Mouse (Mus musculus): ENCODE measurements around the gene Slit3. TPM values are rescaled to one million over a fixed set of nuclear protein-coding genes. Genes with fewer than 3 reads are reported as not detected.

The Slit3 gene
- polyA plus RNA-seq, 1 experiment from 2014 or later, result 25.9 TPM

DNA sequence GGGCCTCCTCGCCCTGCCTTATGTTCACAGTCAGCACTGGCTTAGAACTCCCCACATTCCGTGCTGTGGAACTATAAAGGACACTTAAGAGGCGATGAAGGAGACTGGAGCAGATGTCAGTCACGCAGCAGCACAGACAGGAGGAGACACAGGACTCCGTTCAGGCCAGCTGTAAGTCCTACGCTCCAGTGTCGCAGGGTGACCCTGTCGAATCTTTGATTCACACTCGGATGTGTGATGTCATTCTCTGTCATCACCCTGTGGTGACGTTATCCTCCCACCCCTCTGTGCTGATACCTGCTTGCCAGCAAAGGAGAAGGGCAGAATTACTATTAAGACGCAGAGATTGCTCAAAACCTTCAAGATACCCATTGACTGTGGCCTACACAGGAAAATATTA, 448.9 kb downstream of the Slit3 start:
- no peak overlapping the region for H3K9ac ChIP-seq
- H3K4me1 ChIP-seq (replicated peaks), result peaks cover 29% of the 10 kb centered on the region
- H3K9me3 ChIP-seq, result no peaks in the 10 kb centered on the region
- no peak overlapping the region for H3K27ac ChIP-seq
- peaks cover 9% of the 10 kb centered on the region; the same call in 1 of the 2 replicates for H3K27me3 ChIP-seq
- no peaks in the 10 kb centered on the region for H3K36me3 ChIP-seq
- 89% methylated on average over 11 of the region's 11 CpGs for WGBS
- ATAC-seq (ENCODE audit: low FRiP score), result no peak
- H3K4me2 ChIP-seq, result no peak overlapping the region
- H3K4me3 ChIP-seq, result no peak overlapping the region

DNA sequence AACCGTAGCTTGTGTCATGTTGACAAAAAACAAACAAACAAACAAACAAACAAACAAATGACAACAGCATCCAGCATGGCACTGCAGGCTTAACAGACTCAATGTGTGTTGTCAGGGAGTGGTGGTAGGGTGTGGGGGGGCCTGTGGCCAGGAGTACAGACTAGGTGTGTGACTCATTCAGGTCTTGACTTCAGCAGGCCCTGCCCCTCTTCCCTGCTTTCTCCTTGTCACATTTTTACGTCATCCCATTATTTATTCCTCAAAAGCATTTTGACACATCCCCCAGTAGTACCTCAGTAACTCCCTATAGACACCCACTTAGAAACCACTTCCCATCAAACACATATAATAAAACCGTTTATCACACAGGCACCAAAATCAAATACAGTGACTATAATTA, 450.9 kb downstream of the Slit3 start:
- Histone ChIP-seq H3K27me3 (peaks cover 9% of the 10 kb centered on the region; the same call in 1 of the 2 replicates), H3K4me2 (no peak overlapping the region), H3K9ac (no peak overlapping the region), H3K36me3 (no peaks in the 10 kb centered on the region), H3K4me3 (no peak overlapping the region), H3K27ac (no peak overlapping the region), H3K4me1 (replicated peaks) (peaks cover 33% of the 10 kb centered on the region), H3K9me3 (no peaks in the 10 kb centered on the region)
- ATAC-seq (ENCODE audit: low FRiP score), result no peak
- WGBS, result 75% methylated on average over 3 of the region's 3 CpGs

DNA sequence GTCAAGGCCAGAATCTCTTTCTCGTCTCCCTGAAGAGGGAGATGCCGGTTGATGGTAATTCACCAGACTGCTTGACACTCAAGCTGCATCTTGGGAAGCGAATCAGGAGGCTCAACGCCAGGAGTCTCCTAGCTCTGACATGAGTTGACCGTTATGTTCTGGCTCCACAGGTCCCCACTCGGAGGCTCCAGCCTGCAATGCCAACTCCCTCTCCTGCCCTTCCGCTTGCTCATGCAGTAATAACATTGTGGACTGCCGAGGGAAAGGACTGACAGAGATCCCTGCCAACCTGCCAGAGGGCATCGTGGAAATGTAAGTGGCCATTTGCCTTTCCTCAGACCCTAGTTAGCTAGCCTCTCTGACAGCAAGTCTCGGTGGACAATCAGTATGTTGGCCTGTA, 457.8 kb downstream of the Slit3 start:
- Histone ChIP-seq H3K9me3 (no peaks in the 10 kb centered on the region), H3K4me2 (no peak overlapping the region), H3K27me3 (no peaks in the 10 kb centered on the region), H3K4me1 (replicated peaks) (peaks cover 26% of the 10 kb centered on the region), H3K4me3 (no peak overlapping the region), H3K27ac (no peak overlapping the region), H3K36me3 (peaks cover 6% of the 10 kb centered on the region; the same call in 1 of the 2 replicates), H3K9ac (no peak overlapping the region)
- 88% methylated on average over 10 of the region's 10 CpGs for WGBS
- ATAC-seq (ENCODE audit: low FRiP score), result no peak

- H3K36me3 ChIP-seq, result peaks cover 6% of the 10 kb centered on the region; the same call in 1 of the 2 replicates
- H3K9me3 ChIP-seq, result no peaks in the 10 kb centered on the region
- H3K9ac ChIP-seq, result no peak overlapping the region
- WGBS, result 89% methylated on average over 5 of the region's 5 CpGs
- no peak overlapping the region for H3K27ac ChIP-seq
- ATAC-seq (ENCODE audit: low FRiP score), result no peak
- H3K27me3 ChIP-seq, result no peaks in the 10 kb centered on the region
- H3K4me3 ChIP-seq, result no peak overlapping the region
- peaks cover 28% of the 10 kb centered on the region for H3K4me1 ChIP-seq (replicated peaks)
- no peak overlapping the region for H3K4me2 ChIP-seq
Observed at GRCm38 (mm10) chr11:35582591-35582990, 461.6 kb downstream of the Slit3 start.

DNA sequence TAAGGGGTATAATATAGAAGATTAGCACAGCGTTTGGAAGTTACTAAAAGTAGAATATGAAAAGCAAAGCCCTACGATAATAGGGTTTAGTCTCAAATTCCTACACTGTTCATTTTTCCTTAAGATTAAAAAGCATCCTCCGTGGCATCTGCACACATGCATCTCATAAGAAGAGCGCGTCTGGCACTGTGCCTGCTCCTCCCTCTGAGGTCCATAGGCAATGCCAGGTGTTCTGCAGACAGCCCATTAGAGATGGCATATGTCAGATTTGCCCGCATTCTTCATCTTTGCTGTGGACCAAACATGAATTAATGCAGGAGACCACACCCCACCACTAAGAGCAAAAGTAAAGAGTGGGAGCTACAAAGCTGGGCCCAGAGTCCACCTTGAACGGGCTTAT, 462.6 kb downstream of the Slit3 start:
- Histone ChIP-seq H3K9ac (no peak overlapping the region), H3K36me3 (peaks cover 6% of the 10 kb centered on the region; the same call in 1 of the 2 replicates), H3K4me2 (no peak overlapping the region), H3K4me3 (no peak overlapping the region), H3K27ac (no peak overlapping the region), H3K4me1 (replicated peaks) (peaks cover 38% of the 10 kb centered on the region), H3K9me3 (no peaks in the 10 kb centered on the region), H3K27me3 (no peaks in the 10 kb centered on the region)
- 88% methylated on average over 7 of the region's 7 CpGs for WGBS
- no peak for ATAC-seq (ENCODE audit: low FRiP score)

DNA sequence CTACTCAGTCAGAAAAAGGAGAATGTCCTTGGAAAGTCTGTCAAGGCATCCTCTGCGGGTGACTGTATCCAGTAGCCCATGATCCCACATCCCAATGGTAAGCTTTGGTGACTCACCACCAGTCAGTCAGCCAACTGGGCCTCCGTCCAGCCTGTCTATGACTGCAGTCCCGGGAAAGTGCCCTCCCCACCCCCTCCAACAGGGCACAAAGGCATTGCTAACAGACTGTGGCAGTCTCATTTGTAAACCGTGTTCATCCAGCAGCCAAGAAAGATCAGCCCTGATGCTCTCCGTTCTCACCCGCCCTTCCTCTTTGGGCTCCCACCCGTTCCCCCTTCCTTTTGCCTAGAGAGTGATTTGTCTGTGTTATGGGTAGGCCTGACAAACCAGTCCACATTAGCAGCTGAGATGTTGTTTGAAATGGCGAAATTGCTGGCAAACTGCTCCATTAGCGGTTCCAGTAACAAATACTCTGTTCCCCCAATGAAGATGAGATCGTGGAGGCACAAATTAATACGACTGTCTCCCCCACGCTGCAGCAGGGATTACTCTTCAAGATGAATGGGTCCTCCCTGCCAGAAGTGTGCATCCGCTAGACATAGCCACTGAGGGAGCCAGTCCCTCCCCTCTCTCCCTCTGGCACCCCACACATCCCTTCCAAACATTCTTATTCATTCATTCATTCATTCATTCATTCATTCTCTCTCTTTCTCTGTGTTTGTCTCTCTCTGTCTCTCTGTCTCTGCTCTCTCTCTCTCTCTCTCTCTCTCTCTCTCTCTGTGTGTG, 466.3 kb downstream of the Slit3 start:
- Histone ChIP-seq H3K4me1 (replicated peaks) (peaks cover 38% of the 10 kb centered on the region), H3K36me3 (no peaks in the 10 kb centered on the region; the same call in 1 of the 2 replicates), H3K27ac (peak overlapping the region; percentile 82), H3K4me3 (no peak overlapping the region), H3K9me3 (no peaks in the 10 kb centered on the region), H3K27me3 (no peaks in the 10 kb centered on the region), H3K9ac (no peak overlapping the region), H3K4me2 (0 out of 2 replicates have a peak overlapping the region, but pooled peaks have one; percentile 1)
- peak; percentile 88 for ATAC-seq (ENCODE audit: low FRiP score)
- 41% methylated on average over 13 of the region's 13 CpGs for WGBS

DNA sequence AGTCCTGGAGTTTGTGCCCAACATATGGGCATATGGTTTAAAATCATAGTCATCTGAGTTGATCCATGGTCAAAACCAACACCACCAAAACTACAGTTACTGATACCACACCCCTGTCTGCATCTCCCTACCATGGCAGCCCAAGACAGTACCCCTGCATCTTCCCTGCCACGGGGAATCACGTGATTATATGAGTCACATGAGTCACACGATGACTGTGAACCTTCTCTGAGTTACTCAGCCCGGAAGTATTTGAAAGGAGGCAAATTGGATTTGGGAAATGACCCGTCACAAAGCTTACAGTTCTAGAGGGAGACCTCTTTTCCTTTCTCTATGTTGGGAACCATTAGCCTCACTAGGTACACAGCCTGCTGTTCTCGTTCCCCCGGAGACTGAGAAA, 468.9 kb downstream of the Slit3 start:
- H3K27me3 ChIP-seq, result no peaks in the 10 kb centered on the region
- no peak overlapping the region for H3K4me2 ChIP-seq
- WGBS, result 82% methylated on average over 7 of the region's 7 CpGs
- H3K27ac ChIP-seq, result no peak overlapping the region
- H3K36me3 ChIP-seq, result no peaks in the 10 kb centered on the region
- ATAC-seq (ENCODE audit: low FRiP score), result no peak
- H3K4me1 ChIP-seq (replicated peaks), result peaks cover 48% of the 10 kb centered on the region
- H3K9me3 ChIP-seq, result no peaks in the 10 kb centered on the region
- no peak overlapping the region for H3K4me3 ChIP-seq
- no peak overlapping the region for H3K9ac ChIP-seq

GRCm38 (mm10) chr11:35593146-35594034, 472.4 kb downstream of the Slit3 start:
- Histone ChIP-seq H3K9ac (no peak overlapping the region), H3K4me3 (no peak overlapping the region), H3K27ac (0 out of 2 replicates have a peak overlapping the region, but pooled peaks have one; percentile 14), H3K4me1 (replicated peaks) (peaks cover 50% of the 10 kb centered on the region), H3K4me2 (no peak overlapping the region), H3K9me3 (no peaks in the 10 kb centered on the region), H3K36me3 (no peaks in the 10 kb centered on the region), H3K27me3 (no peaks in the 10 kb centered on the region)
- ATAC-seq (ENCODE audit: low FRiP score), result no peak
- whole genome bisulfite sequencing, result 65% methylated on average over 14 of the region's 14 CpGs

GRCm38 (mm10) chr11:35596064-35596463, 475.0 kb downstream of the Slit3 start:
- Histone ChIP-seq H3K4me3 (no peak overlapping the region), H3K27ac (peak overlapping the region; percentile 56), H3K9me3 (no peaks in the 10 kb centered on the region), H3K4me2 (no peak overlapping the region), H3K9ac (no peak overlapping the region), H3K27me3 (no peaks in the 10 kb centered on the region), H3K36me3 (no peaks in the 10 kb centered on the region), H3K4me1 (replicated peaks) (peaks cover 61% of the 10 kb centered on the region)
- ATAC-seq (ENCODE audit: low FRiP score), result no peak

- Histone ChIP-seq H3K4me3 (no peak overlapping the region), H3K4me1 (replicated peaks) (peaks cover 79% of the 10 kb centered on the region), H3K9ac (no peak overlapping the region), H3K4me2 (no peak overlapping the region), H3K9me3 (no peaks in the 10 kb centered on the region), H3K36me3 (no peaks in the 10 kb centered on the region), H3K27me3 (no peaks in the 10 kb centered on the region), H3K27ac (0 out of 2 replicates have a peak overlapping the region, but pooled peaks have one; percentile 55)
- 52% methylated on average over 6 of the region's 6 CpGs for WGBS
- ATAC-seq (ENCODE audit: low FRiP score), result no peak
Observed at GRCm38 (mm10) chr11:35597882-35598281, 476.9 kb downstream of the Slit3 start.

GRCm38 (mm10) chr11:35598732-35599131, 477.7 kb downstream of the Slit3 start:
- no peaks in the 10 kb centered on the region for H3K27me3 ChIP-seq
- 24% methylated on average over 7 of the region's 7 CpGs for WGBS

GRCm38 (mm10) chr11:35601652-35602240, 480.7 kb downstream of the Slit3 start:
- Histone ChIP-seq H3K4me1 (replicated peaks) (peaks cover 57% of the 10 kb centered on the region), H3K27me3 (no peaks in the 10 kb centered on the region), H3K27ac (peak overlapping the region; percentile 36), H3K36me3 (no peaks in the 10 kb centered on the region), H3K9ac (no peak overlapping the region), H3K9me3 (no peaks in the 10 kb centered on the region), H3K4me3 (no peak overlapping the region), H3K4me2 (no peak overlapping the region)
- 53% methylated on average over 10 of the region's 10 CpGs for WGBS
- peak; percentile 55 for ATAC-seq (ENCODE audit: low FRiP score)

More at GRCm38 (mm10) chr11:35598732-35599131, 477.7 kb downstream of the Slit3 start:
- H3K4me2 ChIP-seq, result no peak overlapping the region
- H3K36me3 ChIP-seq, result no peaks in the 10 kb centered on the region
- no peak overlapping the region for H3K9ac ChIP-seq
- H3K9me3 ChIP-seq, result no peaks in the 10 kb centered on the region
- no peak overlapping the region for H3K4me3 ChIP-seq
- H3K4me1 ChIP-seq (replicated peaks), result peaks cover 80% of the 10 kb centered on the region
- H3K27ac ChIP-seq, result 0 out of 2 replicates have a peak overlapping the region, but pooled peaks have one; percentile 18
- no peak for ATAC-seq (ENCODE audit: low FRiP score)
